Mouse (Mus musculus) ovary, adult 2 months (tissue): ENCODE data around the gene Sec23ip. TPM values are rescaled to one million over a fixed set of nuclear protein-coding genes. Genes with fewer than 3 reads are reported as not detected.

Experiments used
- polyA plus RNA-seq: library from polyadenylated mRNA; depleted of rRNA; stranded (reverse); fragments of >200 nt; gene quantifications from 2 replicates; pipeline ENCODE4 v1.2.3, GENCODE M21; 2012; rRNA removed

Gene Sec23ip
- polyA plus RNA-seq, result 19.9 and 44.6 TPM in 2 replicates

GRCm38 (mm10) chr7:128744684-128745485 is at the start of gene Sec23ip:
Gene Sec23ip, plus strand, starts transcription at chr7:128744943.

DNA sequence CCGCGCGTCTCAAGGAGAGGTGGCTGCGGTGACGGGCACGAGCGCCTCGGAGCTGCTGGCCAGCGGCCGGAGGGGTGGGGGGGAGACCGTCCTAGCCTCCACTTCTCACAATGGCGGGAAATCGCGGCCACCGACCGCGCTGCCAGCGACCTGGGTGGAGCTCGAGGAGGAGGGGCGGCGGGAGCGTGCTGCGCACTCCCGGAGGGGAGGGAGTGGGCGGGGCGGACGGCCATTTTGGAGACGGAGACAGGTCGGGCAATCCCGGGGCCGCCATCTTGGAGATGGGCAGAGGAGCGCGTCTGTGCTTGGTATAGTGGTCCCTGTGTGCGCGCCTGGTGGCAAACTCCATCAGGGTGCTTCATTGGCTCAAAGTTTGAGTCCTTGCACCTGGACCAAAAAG is 4.4 kb upstream of the Sec23ip start, which contains the start of gene Mcmbp:
Mcmbp (minus strand) TSS at position 162 of the 400 bp plus-strand sequence.

Other genes with a start within 250 kb of the Sec23ip start
- 62.0 and 72.8 TPM in 2 replicates for gene Bag3, start 221.3 kb upstream of the Sec23ip start, polyA plus RNA-seq
- gene Inpp5f, start 133.6 kb upstream of the Sec23ip start, polyA plus RNA-seq, result 6.7 and 6.9 TPM in 2 replicates
- 48.7 and 51.9 TPM in 2 replicates for gene Mcmbp, start 4.4 kb upstream of the Sec23ip start, polyA plus RNA-seq